Mouse (Mus musculus): ENCODE measurements at regions not wholly inside any gene's neighbourhood (a gene's known extent, or its start where the extent isn't known, plus 50 kb on each side); places are given as distances from the start of the nearest gene placed in this dataset.
A peak's percentile ranks its signal among the peaks of the same experiment; 100 is the strongest.

- intact Hi-C loops (cut with DNase I) = no loop called here
These were observed 76.0 kb upstream of the Dpyd start for GRCm38 (mm10) chr3:118485966-118486365.

GRCm38 (mm10) chr3:118487408-118487807, 74.5 kb upstream of the Dpyd start:
- intact Hi-C loops (cut with DNase I) = no loop called here
- no peak for DNase-seq (ENCODE audit: extremely low spot score in 1 of 2, low spot score in 2 of 2)

More at GRCm38 (mm10) chr3:118485966-118486365, 76.0 kb upstream of the Dpyd start:
- DNase-seq (ENCODE audit: extremely low spot score in 1 of 2, low spot score in 2 of 2) = no peak

GRCm38 (mm10) chr3:118491101-118491500, 70.8 kb upstream of the Dpyd start:
- intact Hi-C loops (cut with DNase I) = no loop called here
- no peak for DNase-seq (ENCODE audit: extremely low spot score in 1 of 2, low spot score in 2 of 2)

GRCm38 (mm10) chr3:118491871-118492270, 70.1 kb upstream of the Dpyd start:
- DNase-seq (ENCODE audit: extremely low spot score in 1 of 2, low spot score in 2 of 2) = no peak
- intact Hi-C loops (cut with DNase I) = no loop called here

- DNase-seq (ENCODE audit: extremely low spot score in 1 of 2, low spot score in 2 of 2) = no peak
- intact Hi-C loops (cut with DNase I) = no loop called here
These were observed 67.3 kb upstream of the Dpyd start for GRCm38 (mm10) chr3:118494611-118495010.

GRCm38 (mm10) chr3:118500234-118500633, 61.7 kb upstream of the Dpyd start:
- peak in 1 of 2 experiments; percentile 62 for DNase-seq (ENCODE audit: extremely low spot score in 1 of 2, low spot score in 2 of 2)
- intact Hi-C loops (cut with DNase I) = no loop called here

GRCm38 (mm10) chr3:118507582-118508237, 54.2 kb upstream of the Dpyd start:
- intact Hi-C loops (cut with DNase I) = no loop called here
- DNase-seq (ENCODE audit: extremely low spot score in 1 of 2, low spot score in 2 of 2) = no peak

- DNase-seq (ENCODE audit: extremely low spot score in 1 of 2, low spot score in 2 of 2) = no peak
- intact Hi-C loops (cut with DNase I) = no loop called here
These were observed 51.1 kb upstream of the Dpyd start for GRCm38 (mm10) chr3:118510837-118511236.

GRCm38 (mm10) chr3:118511969-118512368, 50.0 kb upstream of the Dpyd start:
- DNase-seq (ENCODE audit: extremely low spot score in 1 of 2, low spot score in 2 of 2) = no peak
- intact Hi-C loops (cut with DNase I) = no loop called here

Small RNAs in the stretch of these regions (microRNA-seq; reads per million reads assigned to microRNA genes)
- gene Gm24155 (1.7 reads per million), gene Mir137 (10,150 reads per million, percentile 95 among the genes with 10 or more reads in this experiment)
